ENCODE assay signal across 26 mouse cellular contexts in genomic region chr11:103222718-103223117, GRCm38 (mm10). TPM values are rescaled to one million over a fixed set of nuclear protein-coding genes. Genes with fewer than 3 reads are reported as not detected.
"Had no signal": no experiment of that assay in that cellular context is flagged by ENCODE, and none has a peak within 500 bp of the region (broad histone marks: within the 10 kb centered on the region; RNA-seq: fewer than 3 reads in every experiment).

No protein-coding gene starts in this region.

RNA-seq across cellular contexts. Expression of gene Spata32, which starts 4.5 kb away (rescaled TPM):
- total RNA-seq: gastrocnemius, adult 18-20 months; gastrocnemius, adult 2 months; gastrocnemius, adult 8-10 months; gastrocnemius, postnatal 10 days; gastrocnemius, postnatal 14 days; gastrocnemius, postnatal 25 days; gastrocnemius, postnatal 36 days; gastrocnemius, postnatal 4 days; heart, adult 18-20 months; heart, adult 8-10 months had no signal
- polyA plus RNA-seq: embryonic facial prominence, embryonic 10.5 days; embryonic facial prominence, embryonic 11.5 days; embryonic facial prominence, embryonic 12.5 days; embryonic facial prominence, embryonic 13.5 days; embryonic facial prominence, embryonic 14.5 days; embryonic facial prominence, embryonic 15.5 days; erythroblast, embryonic 14.5 days; forebrain, embryonic 10.5 days; forebrain, embryonic 11.5 days; forebrain, embryonic 12.5 days; forebrain, embryonic 13.5 days; forebrain, embryonic 14.5 days; forebrain, embryonic 16.5 days; heart, embryonic 10.5 days had no signal

RNA-seq across cellular contexts. Expression of gene 1700023F06Rik, which starts 14.4 kb away (rescaled TPM):
- total RNA-seq: common myeloid progenitor, adult 5-6 weeks; gastrocnemius, adult 18-20 months; gastrocnemius, adult 2 months; gastrocnemius, adult 8-10 months; gastrocnemius, postnatal 10 days; gastrocnemius, postnatal 14 days; gastrocnemius, postnatal 25 days; gastrocnemius, postnatal 36 days; gastrocnemius, postnatal 4 days; granulocyte monocyte progenitor cell, adult 5-6 weeks; heart, adult 18-20 months; heart, adult 8-10 months had no signal
- polyA plus RNA-seq: erythroblast, embryonic 14.5 days had no signal
